Mouse (Mus musculus) CH12.LX (cell line): ENCODE measurements around the gene Zglp1. TPM values are rescaled to one million over a fixed set of nuclear protein-coding genes. Genes with fewer than 3 reads are reported as not detected.

Experiments
- DNase-seq: peaks from one replicate; pipeline ENCODE4 v3.0.0-alpha.2; 2013; ENCODE audit errors: extremely low read depth
- H3K27ac ChIP-seq: 2 replicates; pipeline ENCODE4 v1.5.1; 2012; ENCODE audit warnings: low read depth, mild to moderate bottlenecking, control low read depth, moderate library complexity; ENCODE audit not compliant: insufficient read depth
- H3K27me3 ChIP-seq: replicated peaks from 2 replicates; pipeline ENCODE3; 2012; ENCODE audit warnings: inconsistent platforms
- H3K36me3 ChIP-seq, 2 experiments: replicated peaks in 1 of 2; 2 replicates each; pipeline versions ENCODE3 to v1.6.1; 2012; ENCODE audit warnings: inconsistent platforms in 1 of 2, low read length in 1 of 2, mild to moderate bottlenecking in 1 of 2, mixed read lengths in 1 of 2, moderate library complexity in 1 of 2; ENCODE audit not compliant: control insufficient read depth in 1 of 2, insufficient read depth in 1 of 2
- H3K4me1 ChIP-seq, 2 experiments: 2 replicates each; pipeline ENCODE4 v1.6.1; 2012; ENCODE audit warnings: inconsistent platforms in 1 of 2, moderate library complexity in 1 of 2; ENCODE audit not compliant: insufficient read depth in 2 of 2, control insufficient read depth in 1 of 2
- H3K4me2 ChIP-seq: 2 replicates; pipeline ENCODE4 v1.6.1; 2012; ENCODE audit warnings: low read depth, mild to moderate bottlenecking, control low read depth; ENCODE audit not compliant: poor library complexity, insufficient read depth, severe bottlenecking
- H3K4me3 ChIP-seq, 3 experiments: fragments of 150-350 bp in 1 of 3; sonication (generic) in 1 of 3; replicated peaks in 1 of 3; 2 replicates each; pipeline versions ENCODE3 to v1.5.1; 2011 to 2012; ENCODE audit warnings: low read depth in 2 of 3, low read length in 2 of 3, mild to moderate bottlenecking in 2 of 3, moderate library complexity in 2 of 3, control low read depth in 1 of 3, improper control_type of control experiment in 1 of 3, inconsistent platforms in 1 of 3, mixed read lengths in 1 of 3; ENCODE audit not compliant: poor library complexity in 1 of 3
- H3K79me2 ChIP-seq: replicated peaks from 2 replicates; pipeline ENCODE4 v1.6.1; 2012; ENCODE audit warnings: mild to moderate bottlenecking, moderate library complexity; ENCODE audit not compliant: control insufficient read depth, poor library complexity, insufficient read depth, severe bottlenecking; ENCODE audit errors: extremely low read depth
- H3K9ac ChIP-seq: 2 replicates; pipeline ENCODE4 v1.6.1; 2012; ENCODE audit warnings: low read depth, mild to moderate bottlenecking, control low read depth, moderate library complexity; ENCODE audit not compliant: insufficient read depth
- H3K9me3 ChIP-seq: replicated peaks from 2 replicates; pipeline ENCODE3; 2012; ENCODE audit warnings: low read length, inconsistent platforms, mixed read lengths
- BHLHE40 ChIP-seq: IDR thresholded peaks from 2 replicates; pipeline ENCODE4 v1.6.1; 2011; ENCODE audit warnings: mild to moderate bottlenecking, low read depth, low read length, improper control_type of control experiment
- CHD1 ChIP-seq: IDR thresholded peaks from 2 replicates; pipeline ENCODE4 v1.6.1; 2012; ENCODE audit warnings: low read depth, low read length, improper control_type of control experiment, inconsistent platforms
- CHD2 ChIP-seq: IDR thresholded peaks from 2 replicates; pipeline ENCODE4 v1.6.1; 2011; ENCODE audit warnings: low read length, improper control_type of control experiment
- CTCF ChIP-seq, 2 experiments: IDR thresholded peaks in 1 of 2; conservative IDR thresholded peaks in 1 of 2; 2 replicates each; pipeline ENCODE4 v1.5.1; 2011 to 2012; ENCODE audit warnings: low read depth in 2 of 2, low read length in 2 of 2, improper control_type of control experiment in 1 of 2, inconsistent platforms in 1 of 2, mild to moderate bottlenecking in 1 of 2, moderate library complexity in 1 of 2
- E2F4 ChIP-seq: IDR thresholded peaks from 2 replicates; pipeline ENCODE4 v1.6.1; 2011; ENCODE audit warnings: low read depth, low read length, improper control_type of control experiment; ENCODE audit not compliant: insufficient replicate concordance
- ELF1 ChIP-seq: IDR thresholded peaks from 2 replicates; pipeline ENCODE4 v1.6.1; 2014; ENCODE audit warnings: low read depth, mild to moderate bottlenecking, inconsistent platforms, low read length, improper control_type of control experiment
- EP300 ChIP-seq: IDR thresholded peaks from 2 replicates; pipeline ENCODE4 v1.6.1; 2011; ENCODE audit warnings: low read length, improper control_type of control experiment
- ETS1 ChIP-seq: conservative IDR thresholded peaks from 2 replicates; pipeline ENCODE4 v1.6.1; 2012; ENCODE audit warnings: low read depth, mild to moderate bottlenecking, inconsistent platforms, low read length, improper control_type of control experiment, moderate library complexity
- HCFC1 ChIP-seq: IDR thresholded peaks from 2 replicates; pipeline ENCODE4 v1.6.1; 2012; ENCODE audit warnings: low read depth, mild to moderate bottlenecking, inconsistent platforms, low read length, improper control_type of control experiment
- IRF4 ChIP-seq: IDR thresholded peaks from 2 replicates; pipeline ENCODE4 v1.6.1; 2014; ENCODE audit warnings: low read depth, mild to moderate bottlenecking, inconsistent platforms, low read length, improper control_type of control experiment
- JUN ChIP-seq: IDR thresholded peaks from 2 replicates; pipeline ENCODE4 v1.6.1; 2011; ENCODE audit warnings: low read depth, mild to moderate bottlenecking, low read length, improper control_type of control experiment, moderate library complexity; ENCODE audit not compliant: insufficient read depth
- MAFK ChIP-seq: IDR thresholded peaks from 2 replicates; pipeline ENCODE4 v1.6.1; 2011; ENCODE audit warnings: low read length, improper control_type of control experiment; ENCODE audit not compliant: insufficient replicate concordance
- MAX ChIP-seq: IDR thresholded peaks from 2 replicates; pipeline ENCODE4 v1.6.1; 2011; ENCODE audit warnings: low read length, improper control_type of control experiment
- MAZ ChIP-seq: IDR thresholded peaks from 2 replicates; pipeline ENCODE4 v1.6.1; 2012; ENCODE audit warnings: low read depth, mild to moderate bottlenecking, inconsistent platforms, low read length, improper control_type of control experiment, moderate library complexity
- MXI1 ChIP-seq: IDR thresholded peaks from 2 replicates; pipeline ENCODE4 v1.6.1; 2011; ENCODE audit warnings: mild to moderate bottlenecking, low read depth, low read length, improper control_type of control experiment
- MYC ChIP-seq: IDR thresholded peaks from 2 replicates; pipeline ENCODE4 v1.6.1; 2011; ENCODE audit warnings: low read depth, mild to moderate bottlenecking, improper control_type of control experiment, low read length
- NELFE ChIP-seq: IDR thresholded peaks from 2 replicates; pipeline ENCODE4 v1.6.1; 2011; ENCODE audit warnings: low read depth, low read length, improper control_type of control experiment
- SIN3A ChIP-seq: IDR thresholded peaks from 2 replicates; pipeline ENCODE4 v1.6.1; 2012; ENCODE audit warnings: low read length, improper control_type of control experiment, inconsistent platforms
- TCF12 ChIP-seq: IDR thresholded peaks from 2 replicates; pipeline ENCODE4 v1.6.1; 2014; ENCODE audit warnings: low read depth, mild to moderate bottlenecking, inconsistent platforms, low read length, improper control_type of control experiment
- ZMIZ1 ChIP-seq: IDR thresholded peaks from 2 replicates; pipeline ENCODE4 v1.6.1; 2012; ENCODE audit warnings: low read depth, mild to moderate bottlenecking, inconsistent platforms, low read length, improper control_type of control experiment
- dilution Hi-C: fragments of 300-500 bp; cut with MboI; formaldehyde crosslinking; loops from 2 replicates; pipeline ENCODE4 v1.14.3; 2020; ENCODE audit warnings: low sequenced_read_pairs; ENCODE audit not compliant: extremely low pct_unique_long_range_greater_than_20kb, extremely low pct_ligation_motif_present
- in situ Hi-C: fragments of 300-500 bp; cut with MboI; formaldehyde crosslinking; loops from 3 replicates; pipeline ENCODE4 v1.14.3; 2019; ENCODE audit warnings: low sequenced_read_pairs, low pct_ligation_motif_present, low pct_unique_long_range_greater_than_20kb, mixed read lengths
- polyA plus RNA-seq: library from polyadenylated mRNA; unstranded; fragments of >175 nt; gene quantifications from 2 replicates; pipeline ENCODE4 v1.2.1, GENCODE M21; 2012; ENCODE audit warnings: low read depth; ENCODE audit not compliant: insufficient read length
- total RNA-seq, 2 experiments: library from RNA; depleted of rRNA; stranded (reverse); fragments of 300-350 nt in 1 of 2; fragments of >200 nt in 1 of 2; gene quantifications; 2 replicates each; pipeline ENCODE4 v1.2.3; 2012 to 2014

Gene Zglp1
- total and polyA plus RNA-seq, 3 experiments, result 0.87 to 1.3 TPM; not detected in 1

DNA sequence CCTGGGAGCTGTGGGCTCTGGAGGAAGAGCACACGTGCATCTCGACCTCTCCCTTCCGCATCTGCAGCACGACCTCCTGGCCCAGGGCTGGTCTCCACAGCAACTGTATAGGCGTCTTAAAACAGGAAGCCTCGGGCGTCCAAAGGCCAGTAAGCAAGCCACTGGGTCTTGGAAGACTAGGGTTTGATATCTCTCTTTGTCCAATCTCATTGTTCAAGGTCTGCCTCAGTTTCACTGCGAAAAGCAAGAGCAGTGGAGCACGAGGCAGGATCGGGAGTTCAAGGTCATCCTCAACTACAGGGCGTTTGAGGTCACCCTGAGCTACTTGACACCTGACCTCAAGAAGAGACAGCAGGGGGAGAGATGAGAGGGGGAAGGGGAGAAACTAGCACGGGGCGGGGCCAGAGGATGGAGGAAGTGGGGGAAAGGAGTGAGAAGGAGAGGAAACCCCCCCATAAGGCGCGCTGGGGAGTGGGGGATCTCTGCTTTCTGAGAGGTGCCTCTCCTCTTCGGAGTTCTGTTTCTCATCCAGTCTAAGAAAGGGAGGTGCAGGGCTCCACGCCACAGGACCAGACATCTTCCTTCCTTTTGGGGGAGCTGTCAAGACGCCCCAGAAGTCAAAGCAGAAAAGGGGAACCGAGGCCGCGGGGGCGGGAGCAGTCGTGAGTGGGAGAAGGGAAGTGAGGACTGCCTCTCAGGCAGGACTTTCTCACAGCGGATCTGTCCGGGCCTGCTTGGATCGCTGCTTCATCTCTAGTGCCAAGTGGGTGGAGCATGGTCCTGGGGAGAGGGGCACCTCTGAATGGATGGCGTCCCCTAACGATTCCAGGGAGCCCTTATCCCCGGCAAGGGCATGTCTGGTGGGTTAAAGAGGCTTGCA is 52.0 kb downstream of the Zglp1 start:
- in situ Hi-C loops (loop anchor here (10.0 kb wide), 1 partner anchor 130 kb away; the partner anchor contains the start of gene Cdc37), dilution Hi-C loops (no loop called here)
- H3K36me3 ChIP-seq, result peaks cover 15 to 27% of the 10 kb centered on the region in 2 experiments
- H3K9me3 ChIP-seq, result no peaks in the 10 kb centered on the region
- peak overlapping the region; percentile 54 for H3K4me2 ChIP-seq
- peaks cover 38% of the 10 kb centered on the region for H3K79me2 ChIP-seq
- H3K9ac ChIP-seq, result peak overlapping the region; percentile 32
- DNase-seq, result peak; percentile 75
- H3K27ac ChIP-seq, result peak overlapping the region; percentile 77
- TF ChIP-seq E2F4, result no peak
- TF ChIP-seq BHLHE40, result peak; percentile 85
- TF ChIP-seq CHD2, result peak; percentile 78
- TF ChIP-seq SIN3A, result peak; percentile 92
- no peak for TF ChIP-seq MAFK
- peak; percentile 18; the same call in 1 of the 2 replicates for TF ChIP-seq ETS1
- TF ChIP-seq MAX, result peak; percentile 38
- peak; percentile 24; the same call in 1 of the 2 replicates for TF ChIP-seq ZMIZ1
- TF ChIP-seq MYC, result peak; percentile 48; the same call in 1 of the 2 replicates
- peak; percentile 65; the same call in 1 of the 2 replicates for TF ChIP-seq MAZ
- 0 out of 2 replicates have a peak, but pooled peaks have one; percentile 22 for TF ChIP-seq TCF12
- peak; percentile 50; the same call in 1 of the 2 replicates for TF ChIP-seq HCFC1
- no peak for TF ChIP-seq CHD1
- TF ChIP-seq EP300, result peak; percentile 55; the same call in 1 of the 2 replicates
- no peak for TF ChIP-seq CTCF (conservative IDR thresholded peaks at IDR 0.05 in 1 of 2, IDR thresholded peaks at IDR 0.05 in 1 of 2; ENCODE audit: low read depth in 2 of 2, low read length in 2 of 2)
- TF ChIP-seq IRF4, result peak; percentile 62
- TF ChIP-seq MXI1, result peak; percentile 86
- peak; percentile 80 for TF ChIP-seq ELF1
- TF ChIP-seq NELFE, result peak; percentile 38
- no peak for TF ChIP-seq JUN
- no peaks in the 10 kb centered on the region for H3K27me3 ChIP-seq
- peaks cover 17 to 33% of the 10 kb centered on the region in 2 experiments for H3K4me1 ChIP-seq
- peak overlapping the region; percentile 51 to 69 (median 60) for H3K4me3 ChIP-seq

Other genes starting within 250 kb of the Zglp1 start
Only the 20 nearest of the 24 such genes appear.
- 18.8 and 25.2 TPM in 2 replicates for gene A230050P20Rik, start 198.5 kb downstream of the Zglp1 start, total RNA-seq (2012; rRNA removed)
- 3.3 and 3.7 TPM in 2 replicates for gene A230050P20Rik, start 198.5 kb downstream of the Zglp1 start, total RNA-seq (2014; rRNA removed)
- 11.0 and 11.2 TPM in 2 replicates for gene A230050P20Rik, start 198.5 kb downstream of the Zglp1 start, polyA plus RNA-seq
- gene Angptl6, start 187.4 kb downstream of the Zglp1 start, total RNA-seq (2012; rRNA removed), result 3.4 and 11.8 TPM in 2 replicates
- 1.4 and 2.0 TPM in 2 replicates for gene Angptl6, start 187.4 kb downstream of the Zglp1 start, total RNA-seq (2014; rRNA removed)
- gene Angptl6, start 187.4 kb downstream of the Zglp1 start, polyA plus RNA-seq, result 0.57 and 1.1 TPM in 2 replicates
- 346 and 359 TPM in 2 replicates for gene Ppan, start 178.9 kb downstream of the Zglp1 start, total RNA-seq (2012; rRNA removed)
- 242 and 272 TPM in 2 replicates for gene Ppan, start 178.9 kb downstream of the Zglp1 start, total RNA-seq (2014; rRNA removed)
- 359 and 389 TPM in 2 replicates for gene Ppan, start 178.9 kb downstream of the Zglp1 start, polyA plus RNA-seq
- 293 and 340 TPM in 2 replicates for gene Eif3g, start 168.5 kb downstream of the Zglp1 start, total RNA-seq (2012; rRNA removed)
- 205 and 211 TPM in 2 replicates for gene Eif3g, start 168.5 kb downstream of the Zglp1 start, total RNA-seq (2014; rRNA removed)
- 387 and 392 TPM in 2 replicates for gene Eif3g, start 168.5 kb downstream of the Zglp1 start, polyA plus RNA-seq
- gene Dnmt1, start 107.2 kb downstream of the Zglp1 start, total RNA-seq (2012; rRNA removed), result 121 and 130 TPM in 2 replicates
- 84.8 and 89.9 TPM in 2 replicates for gene Dnmt1, start 107.2 kb downstream of the Zglp1 start, total RNA-seq (2014; rRNA removed)
- 145 and 190 TPM in 2 replicates for gene Dnmt1, start 107.2 kb downstream of the Zglp1 start, polyA plus RNA-seq
- gene S1pr2, start 90.3 kb downstream of the Zglp1 start, total RNA-seq (2012; rRNA removed), result 1.6 and 2.0 TPM in 2 replicates
- 0.84 and 1.3 TPM in 2 replicates for gene S1pr2, start 90.3 kb downstream of the Zglp1 start, total RNA-seq (2014; rRNA removed)
- 1.4 and 3.2 TPM in 2 replicates for gene S1pr2, start 90.3 kb downstream of the Zglp1 start, polyA plus RNA-seq
- gene Mrpl4, start 64.4 kb downstream of the Zglp1 start, total RNA-seq (2012; rRNA removed), result 98.7 and 103 TPM in 2 replicates
- gene Mrpl4, start 64.4 kb downstream of the Zglp1 start, total RNA-seq (2014; rRNA removed), result 42.1 and 43.9 TPM in 2 replicates
- 83.6 and 94.8 TPM in 2 replicates for gene Mrpl4, start 64.4 kb downstream of the Zglp1 start, polyA plus RNA-seq
- gene Icam1, start 51.1 kb downstream of the Zglp1 start, total RNA-seq (2012; rRNA removed), result 128 and 202 TPM in 2 replicates
- gene Icam1, start 51.1 kb downstream of the Zglp1 start, total RNA-seq (2014; rRNA removed), result 101 and 102 TPM in 2 replicates
- gene Icam1, start 51.1 kb downstream of the Zglp1 start, polyA plus RNA-seq, result 64.2 and 70.6 TPM in 2 replicates
- gene Icam4, start 37.7 kb downstream of the Zglp1 start, total RNA-seq (2012; rRNA removed), result 2.9 and 3.1 TPM in 2 replicates
- gene Icam4, start 37.7 kb downstream of the Zglp1 start, total RNA-seq (2014; rRNA removed), result 1.1 and 1.2 TPM in 2 replicates
- gene Icam4, start 37.7 kb downstream of the Zglp1 start, polyA plus RNA-seq, result 0.72 and 0.96 TPM in 2 replicates
- gene Icam5, start 35.0 kb downstream of the Zglp1 start, total RNA-seq (2012; rRNA removed), result 4.9 TPM in 2 replicates
- 0.89 and 1.0 TPM in 2 replicates for gene Icam5, start 35.0 kb downstream of the Zglp1 start, total RNA-seq (2014; rRNA removed)
- 1.6 and 1.7 TPM in 2 replicates for gene Icam5, start 35.0 kb downstream of the Zglp1 start, polyA plus RNA-seq
- 0.85 and 1.8 TPM in 2 replicates for gene Gm49373, start 6.0 kb upstream of the Zglp1 start, total RNA-seq (2012; rRNA removed)
- gene Gm49373, start 6.0 kb upstream of the Zglp1 start, total RNA-seq (2014; rRNA removed), result 0.54 and 0.60 TPM in 2 replicates
- 1.5 and 2.9 TPM in 2 replicates for gene Gm49373, start 6.0 kb upstream of the Zglp1 start, polyA plus RNA-seq
- gene Fdx1l, start 6.5 kb upstream of the Zglp1 start, total RNA-seq (2012; rRNA removed), result 79.7 and 90.4 TPM in 2 replicates
- 67.2 and 70.8 TPM in 2 replicates for gene Fdx1l, start 6.5 kb upstream of the Zglp1 start, total RNA-seq (2014; rRNA removed)
- gene Fdx1l, start 6.5 kb upstream of the Zglp1 start, polyA plus RNA-seq, result 105 and 112 TPM in 2 replicates
- gene Gm38431, start 24.9 kb upstream of the Zglp1 start, total RNA-seq (2012; rRNA removed), result 20.6 and 30.5 TPM in 2 replicates
- gene Gm38431, start 24.9 kb upstream of the Zglp1 start, total RNA-seq (2014; rRNA removed), result 0.26 and 1.1 TPM in 2 replicates
- 7.1 and 9.8 TPM in 2 replicates for gene Gm38431, start 24.9 kb upstream of the Zglp1 start, polyA plus RNA-seq
- 30.8 and 31.3 TPM in 2 replicates for gene Raver1, start 24.9 kb upstream of the Zglp1 start, total RNA-seq (2012; rRNA removed)
- gene Raver1, start 24.9 kb upstream of the Zglp1 start, total RNA-seq (2014; rRNA removed), result 16.0 and 18.9 TPM in 2 replicates
- gene Raver1, start 24.9 kb upstream of the Zglp1 start, polyA plus RNA-seq, result 77.9 and 101 TPM in 2 replicates
- gene Tyk2, start 64.2 kb upstream of the Zglp1 start, total RNA-seq (2012; rRNA removed), result 64.3 and 80.0 TPM in 2 replicates
- gene Tyk2, start 64.2 kb upstream of the Zglp1 start, total RNA-seq (2014; rRNA removed), result 39.0 and 40.6 TPM in 2 replicates
- gene Tyk2, start 64.2 kb upstream of the Zglp1 start, polyA plus RNA-seq, result 45.1 and 49.6 TPM in 2 replicates
- 227 and 230 TPM in 2 replicates for gene Cdc37, start 82.9 kb upstream of the Zglp1 start, total RNA-seq (2012; rRNA removed)
- gene Cdc37, start 82.9 kb upstream of the Zglp1 start, total RNA-seq (2014; rRNA removed), result 84.1 and 87.2 TPM in 2 replicates
- 447 and 532 TPM in 2 replicates for gene Cdc37, start 82.9 kb upstream of the Zglp1 start, polyA plus RNA-seq
- gene Pde4a, start 98.6 kb upstream of the Zglp1 start, total RNA-seq (2012; rRNA removed), result 4.1 and 4.8 TPM in 2 replicates
- gene Pde4a, start 98.6 kb upstream of the Zglp1 start, total RNA-seq (2014; rRNA removed), result 1.2 and 1.7 TPM in 2 replicates
- 7.2 and 7.6 TPM in 2 replicates for gene Pde4a, start 98.6 kb upstream of the Zglp1 start, polyA plus RNA-seq
- gene Keap1, start 172.3 kb upstream of the Zglp1 start, total RNA-seq (2012; rRNA removed), result 41.7 and 42.8 TPM in 2 replicates
- 16.2 and 18.4 TPM in 2 replicates for gene Keap1, start 172.3 kb upstream of the Zglp1 start, total RNA-seq (2014; rRNA removed)
- gene Keap1, start 172.3 kb upstream of the Zglp1 start, polyA plus RNA-seq, result 30.0 and 31.2 TPM in 2 replicates
- gene S1pr5, start 181.3 kb upstream of the Zglp1 start, total RNA-seq (2012; rRNA removed), result not detected in 2 replicates
- not detected in 2 replicates for gene S1pr5, start 181.3 kb upstream of the Zglp1 start, total RNA-seq (2014; rRNA removed)
- gene S1pr5, start 181.3 kb upstream of the Zglp1 start, polyA plus RNA-seq, result not detected in 2 replicates
- 13.5 and 14.3 TPM in 2 replicates for gene Atg4d, start 198.2 kb upstream of the Zglp1 start, total RNA-seq (2012; rRNA removed)
- 10.3 and 10.9 TPM in 2 replicates for gene Atg4d, start 198.2 kb upstream of the Zglp1 start, total RNA-seq (2014; rRNA removed)
- 7.7 and 9.4 TPM in 2 replicates for gene Atg4d, start 198.2 kb upstream of the Zglp1 start, polyA plus RNA-seq